Mouse (Mus musculus): ENCODE data around the gene Smarcd2.

DNA sequence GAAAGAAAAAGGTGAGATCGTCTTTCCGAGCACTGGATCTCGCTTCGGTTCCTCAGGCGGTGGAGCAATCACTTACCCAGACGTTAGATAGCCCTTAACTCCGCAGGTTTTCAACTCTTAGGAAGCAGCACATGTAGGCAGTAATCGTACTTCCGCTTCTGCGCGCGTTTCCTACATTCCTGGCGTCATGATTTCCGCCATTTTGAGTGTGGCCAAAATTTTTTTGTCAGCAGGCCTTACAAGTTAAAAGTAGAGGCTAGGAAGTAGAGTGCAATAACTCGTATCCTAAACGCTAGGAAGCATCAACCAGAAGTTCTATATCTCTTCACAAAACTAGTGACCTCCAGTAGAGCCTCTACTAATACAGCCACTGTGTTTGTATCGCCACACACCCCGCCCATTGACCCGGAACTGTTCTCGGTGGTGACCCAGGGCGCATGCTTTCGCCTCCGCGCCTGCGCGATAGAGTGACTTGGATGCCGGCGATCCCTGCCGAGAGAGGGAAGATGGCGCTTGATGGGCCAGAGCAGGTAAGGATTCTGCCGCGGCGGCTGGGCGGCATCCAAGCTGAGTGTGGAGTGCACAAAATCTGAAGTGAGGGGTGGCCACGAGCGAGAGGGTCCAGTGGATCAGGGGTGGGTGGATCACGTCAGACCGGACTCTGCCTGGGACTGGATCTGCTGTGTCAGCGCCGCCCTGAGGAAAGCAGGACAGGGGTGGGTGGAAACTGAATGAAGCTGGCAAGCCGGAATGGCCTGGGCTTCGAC is 16.9 kb downstream of the Smarcd2 start, which contains the start of the genes Ftsj3 and Psmc5:
- peak; percentile 33 for TF ChIP-seq CTCF (IDR thresholded peaks at IDR 0.05; ENCODE audit: low read depth)
- no peak for TF ChIP-seq EP300 (IDR thresholded peaks at IDR 0.05; ENCODE audit: low read depth)
